Mouse (Mus musculus) ES-E14 (cell line): ENCODE results near the gene Rbfox2. TPM values are rescaled to one million over a fixed set of nuclear protein-coding genes. Genes with fewer than 3 reads are reported as not detected.

ENCODE experiments used
- DNase-seq: peaks from one replicate; pipeline ENCODE4 v3.0.0-alpha.2; 2013; ENCODE audit warnings: low read depth, low spot score
- H3K27ac ChIP-seq: 2 replicates; pipeline ENCODE4 v1.5.1; 2012; ENCODE audit warnings: low read depth, mild to moderate bottlenecking, low read length, moderate library complexity, mixed read lengths; ENCODE audit not compliant: poor library complexity, insufficient read depth, severe bottlenecking
- H3K36me3 ChIP-seq: 2 replicates; pipeline ENCODE4 v1.6.1; 2012; ENCODE audit warnings: mild to moderate bottlenecking, low read length, moderate library complexity, mixed read lengths; ENCODE audit not compliant: control insufficient read depth, poor library complexity, insufficient read depth, severe bottlenecking
- H3K4me1 ChIP-seq, 2 experiments: fragments of 150-350 bp in 1 of 2; sonication (generic) in 1 of 2; 2 replicates each; pipeline ENCODE4 v1.6.1; 2012; ENCODE audit warnings: low read length in 2 of 2, mild to moderate bottlenecking in 1 of 2, mixed read lengths in 1 of 2; ENCODE audit not compliant: control insufficient read depth in 2 of 2, insufficient read depth in 2 of 2, poor library complexity in 1 of 2
- H3K4me3 ChIP-seq, 2 experiments: fragments of 150-350 bp in 1 of 2; sonication (generic) in 1 of 2; 2 replicates each; pipeline ENCODE4 v1.5.1; 2012; ENCODE audit warnings: low read length in 2 of 2, low read depth in 1 of 2, mild to moderate bottlenecking in 1 of 2, mixed read lengths in 1 of 2; ENCODE audit not compliant: insufficient read depth in 1 of 2, poor library complexity in 1 of 2, severe bottlenecking in 1 of 2
- H3K9ac ChIP-seq: 2 replicates; pipeline ENCODE4 v1.6.1; 2012; ENCODE audit warnings: low read depth, mild to moderate bottlenecking, low read length, mixed read lengths; ENCODE audit not compliant: poor library complexity, insufficient read depth, severe bottlenecking
- H3K9me3 ChIP-seq: fragments of 150-350 bp; sonication (generic); 2 replicates; pipeline ENCODE4 v1.6.1; 2012; ENCODE audit warnings: low read depth, mild to moderate bottlenecking, low read length; ENCODE audit not compliant: control insufficient read depth, insufficient read depth
- CHD2 ChIP-seq: IDR thresholded peaks from 2 replicates; pipeline ENCODE4 v1.6.1; 2014; ENCODE audit warnings: mild to moderate bottlenecking, low read depth, low read length, inconsistent platforms
- HCFC1 ChIP-seq: IDR thresholded peaks from 2 replicates; pipeline ENCODE4 v1.6.1; 2012; ENCODE audit warnings: low read length, inconsistent platforms, borderline replicate concordance; ENCODE audit not compliant: insufficient read depth
- MAFK ChIP-seq: IDR thresholded peaks from 2 replicates; pipeline ENCODE4 v1.6.1; 2014; ENCODE audit warnings: mild to moderate bottlenecking, low read depth, low read length, inconsistent platforms; ENCODE audit not compliant: insufficient read depth
- ZC3H11A ChIP-seq: IDR thresholded peaks from 2 replicates; pipeline ENCODE4 v1.6.1; 2012; ENCODE audit warnings: low read depth, mild to moderate bottlenecking, inconsistent platforms, low read length, borderline replicate concordance
- ZNF384 ChIP-seq: IDR thresholded peaks from 2 replicates; pipeline ENCODE4 v1.6.1; 2012; ENCODE audit warnings: low read depth, low read length, inconsistent platforms
- in situ Hi-C, 2 experiments: fragments of 600-800 bp; cut with MboI; formaldehyde crosslinking; loops; one replicate each; pipeline ENCODE4 v1.15.1; 2025; ENCODE audit warnings: low sequenced_read_pairs in 2 of 2, inconsistent platforms in 1 of 2; ENCODE audit not compliant: unreplicated experiment in 2 of 2
- total RNA-seq: library from RNA; depleted of rRNA; stranded (reverse); fragments of 300-350 nt; gene quantifications from 2 replicates; pipeline ENCODE4 v1.2.3, GENCODE M21; 2012

The Rbfox2 gene
- total RNA-seq, 1 experiment, result 56.4 TPM

DNA sequence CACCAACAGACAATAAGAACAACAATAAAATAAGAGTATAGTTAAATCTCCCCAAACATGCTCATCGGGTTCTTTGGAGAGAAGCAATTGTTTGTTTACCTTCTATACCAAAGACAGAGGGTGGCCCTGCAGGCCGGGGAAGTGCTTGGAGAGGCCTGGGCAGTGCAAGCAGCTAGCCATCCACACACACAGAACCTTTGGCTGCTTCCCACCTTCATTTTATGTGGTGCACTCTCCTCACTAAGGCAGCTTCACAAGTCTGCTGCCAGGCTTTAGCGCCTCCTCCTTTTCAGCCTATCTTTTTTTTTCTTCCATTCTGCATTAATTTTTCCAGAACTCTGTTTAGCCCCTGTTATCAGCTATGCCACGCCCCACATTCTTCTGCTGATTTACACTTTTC is 165.1 kb downstream of the Rbfox2 start:
- Histone ChIP-seq H3K9me3 (no peaks in the 10 kb centered on the region), H3K4me3 (no peak overlapping the region), H3K27ac (no peak overlapping the region), H3K9ac (no peak overlapping the region), H3K4me1 (peaks cover 0 to 6% of the 10 kb centered on the region in 2 experiments; a peak in 1 of 4 replicates), H3K36me3 (no peaks in the 10 kb centered on the region; the same call in 1 of the 2 replicates)
- no peak for DNase-seq
- in situ Hi-C loops, result no loop called here
- no peak for TF ChIP-seq HCFC1
- TF ChIP-seq CHD2, result no peak
- TF ChIP-seq MAFK, result no peak
- TF ChIP-seq ZC3H11A, result no peak
- no peak for TF ChIP-seq ZNF384

DNA sequence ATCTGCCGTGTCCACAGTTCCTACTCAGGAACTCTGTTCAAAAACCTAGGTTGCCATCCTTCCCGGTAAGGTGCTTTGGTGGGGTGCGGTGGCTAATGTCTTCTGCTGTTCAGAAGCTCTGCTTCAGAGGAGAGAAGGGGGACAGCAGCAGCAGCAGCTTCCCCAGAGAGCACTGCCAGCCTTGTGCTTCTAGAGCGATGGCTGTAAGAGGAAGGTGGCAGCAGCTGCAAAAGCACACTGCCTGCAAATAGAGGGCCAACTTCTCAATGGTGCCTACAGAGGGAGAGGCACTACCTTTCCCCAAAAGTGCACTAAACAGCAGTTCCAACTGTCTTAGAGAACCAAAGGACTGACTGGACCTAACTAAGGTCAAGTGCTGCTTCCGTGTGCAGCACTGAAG is 168.5 kb downstream of the Rbfox2 start:
- TF ChIP-seq MAFK (no peak), HCFC1 (no peak), CHD2 (no peak), ZC3H11A (no peak), ZNF384 (no peak)
- peaks cover 0 to 6% of the 10 kb centered on the region in 2 experiments; a peak in 1 of 4 replicates for H3K4me1 ChIP-seq
- H3K9me3 ChIP-seq, result no peaks in the 10 kb centered on the region
- H3K36me3 ChIP-seq, result peaks cover 2% of the 10 kb centered on the region; the same call in 1 of the 2 replicates
- H3K27ac ChIP-seq, result no peak overlapping the region
- H3K4me3 ChIP-seq, result no peak overlapping the region
- no peak for DNase-seq
- H3K9ac ChIP-seq, result no peak overlapping the region
- in situ Hi-C loops, result no loop called here

DNA sequence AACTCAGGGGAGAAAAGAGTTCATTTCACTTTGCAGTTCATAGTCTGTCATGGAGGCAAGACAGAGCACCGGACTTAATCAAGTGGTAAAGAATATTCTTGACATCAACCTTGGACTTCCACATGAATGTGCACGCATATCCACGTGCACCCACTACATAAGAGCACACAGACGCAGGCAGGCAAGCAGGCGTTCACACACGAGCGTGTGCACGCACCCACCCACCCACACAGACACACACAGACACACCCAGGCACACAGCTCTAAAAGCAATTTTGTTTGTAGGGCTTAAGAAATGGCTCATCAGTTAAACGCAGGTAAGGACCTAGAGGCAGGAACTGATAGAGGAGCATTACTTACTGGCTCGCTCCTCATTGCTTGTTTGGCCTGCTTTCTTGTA is 172.3 kb downstream of the Rbfox2 start:
- DNase-seq, result no peak
- TF ChIP-seq HCFC1 (no peak), ZNF384 (no peak), ZC3H11A (no peak), MAFK (no peak), CHD2 (no peak)
- Histone ChIP-seq H3K36me3 (peaks cover 9% of the 10 kb centered on the region), H3K9ac (no peak overlapping the region), H3K27ac (no peak overlapping the region), H3K4me1 (no peaks in the 10 kb centered on the region), H3K4me3 (no peak overlapping the region), H3K9me3 (no peaks in the 10 kb centered on the region)
- in situ Hi-C loops, result no loop called here

DNA sequence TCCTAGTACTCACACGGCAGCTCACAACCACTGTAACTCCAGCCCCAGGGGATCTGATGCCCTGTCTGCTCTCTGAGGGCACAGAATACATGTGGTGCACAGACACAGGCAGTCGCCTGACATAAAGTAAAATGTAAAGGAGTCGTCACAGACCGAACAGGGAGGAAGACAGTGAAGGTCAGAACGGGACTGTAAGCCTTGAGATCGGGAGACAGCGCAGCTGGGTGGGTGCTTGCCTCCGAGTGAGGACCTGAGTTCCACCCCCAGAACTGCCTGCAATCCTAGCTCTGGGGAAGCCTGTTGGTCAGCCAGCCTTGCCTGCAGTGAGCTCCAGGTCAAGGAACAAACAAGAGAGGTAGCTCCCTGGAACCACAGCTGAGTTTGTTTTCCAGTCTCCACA is 177.7 kb downstream of the Rbfox2 start:
- Histone ChIP-seq H3K36me3 (peaks cover 7% of the 10 kb centered on the region), H3K4me1 (peaks cover 0 to 2% of the 10 kb centered on the region in 2 experiments; a peak in 1 of 4 replicates), H3K9me3 (no peaks in the 10 kb centered on the region), H3K9ac (no peak overlapping the region), H3K27ac (no peak overlapping the region), H3K4me3 (no peak overlapping the region)
- in situ Hi-C loops, result no loop called here
- DNase-seq, result no peak
- TF ChIP-seq HCFC1 (no peak), ZC3H11A (no peak), CHD2 (no peak), MAFK (no peak), ZNF384 (no peak)

DNA sequence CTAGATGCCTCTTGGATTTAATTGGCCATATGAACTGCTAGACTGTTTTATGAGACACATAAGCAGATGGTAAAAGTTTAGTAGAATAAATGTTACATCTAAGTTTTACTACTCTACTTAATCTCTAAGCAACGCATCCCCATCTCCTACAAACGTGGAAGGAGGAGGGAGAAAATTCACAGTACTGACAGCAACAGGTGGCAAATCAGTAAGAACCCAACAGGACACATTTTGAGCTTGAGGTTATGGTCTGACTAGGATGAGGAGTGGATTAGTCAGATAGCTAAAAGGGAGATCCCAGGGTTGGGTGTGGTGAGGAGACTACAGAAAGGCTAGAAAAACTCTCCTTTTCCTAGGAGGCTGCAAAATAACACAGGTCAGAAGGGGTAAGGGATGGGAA is 179.1 kb downstream of the Rbfox2 start:
- in situ Hi-C loops, result no loop called here
- Histone ChIP-seq H3K9me3 (no peaks in the 10 kb centered on the region), H3K4me3 (no peak overlapping the region)

More for the DNA sequence above, 179.1 kb downstream of the Rbfox2 start:
- Histone ChIP-seq H3K27ac (no peak overlapping the region), H3K36me3 (peaks cover 7% of the 10 kb centered on the region), H3K4me1 (peaks cover 0 to 2% of the 10 kb centered on the region in 2 experiments; a peak in 1 of 4 replicates), H3K9ac (no peak overlapping the region)
- no peak for DNase-seq
- TF ChIP-seq ZC3H11A (no peak), MAFK (no peak), CHD2 (no peak), HCFC1 (no peak), ZNF384 (no peak)
